Mouse (Mus musculus): ENCODE results near the gene Cryzl1. TPM values are rescaled to one million over a fixed set of nuclear protein-coding genes. Genes with fewer than 3 reads are reported as not detected.
A peak's percentile ranks its signal among the peaks of the same experiment; 100 is the strongest.

Cryzl1 gene
- polyA plus RNA-seq, 1 experiment from 2014 or later: 74.5 TPM

DNA sequence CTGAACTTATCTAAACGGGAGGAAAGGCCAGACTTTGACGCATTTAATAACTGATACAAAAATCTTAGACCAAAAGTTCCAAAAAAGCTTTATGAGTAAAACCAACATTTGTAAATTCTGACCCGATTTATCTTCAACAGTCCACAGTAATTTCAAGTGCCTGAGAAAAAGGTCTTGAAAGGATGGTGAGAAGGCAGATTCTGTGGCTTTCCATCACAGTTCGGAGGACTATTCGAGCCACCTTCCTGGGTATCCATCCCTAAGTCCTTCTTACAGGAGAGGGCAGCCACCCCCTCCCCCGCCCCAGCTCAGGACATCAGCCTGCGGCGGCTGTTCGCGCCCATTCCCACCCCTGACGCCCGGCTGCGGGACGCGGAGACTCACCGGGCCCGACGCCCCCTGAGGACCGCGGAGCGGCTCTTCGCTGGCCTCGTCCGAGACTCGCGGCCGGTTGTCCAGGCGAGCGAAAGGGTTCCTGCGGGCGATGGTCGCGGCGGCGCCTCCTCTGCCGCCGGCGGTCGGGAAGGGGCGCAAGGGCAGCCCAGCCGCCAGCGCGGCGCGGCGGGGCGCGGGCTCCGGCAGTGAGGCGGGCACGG is 40.7 kb downstream of the Cryzl1 start:
- Histone ChIP-seq H3K9me3 (ENCODE audit: low read depth, low read length) (no peaks in the 10 kb centered on the region), H3K27me3 (ENCODE audit: insufficient read depth, low read length) (no peaks in the 10 kb centered on the region), H3K4me3 (ENCODE audit: low read depth, low read length) (peak overlapping the region; percentile 89), H3K4me1 (ENCODE audit: insufficient read depth) (no peaks in the 10 kb centered on the region; the same call in 1 of the 2 replicates), H3K9ac (peak overlapping the region; percentile 85), H3K36me3 (ENCODE audit: insufficient read depth) (peaks cover 26% of the 10 kb centered on the region), H3K27ac (ENCODE audit: low read depth) (peak overlapping the region; percentile 74; the same call in 1 of the 2 replicates), H3K4me2 (peak overlapping the region; percentile 81)
- no peak for TF ChIP-seq CTCF (IDR thresholded peaks at IDR 0.05; ENCODE audit: low read depth)
- 1% methylated on average over 45 of the region's 51 CpGs for WGBS
- DNase-seq (no peak), ATAC-seq (ENCODE audit: insufficient read depth) (peak; percentile 74)

DNA sequence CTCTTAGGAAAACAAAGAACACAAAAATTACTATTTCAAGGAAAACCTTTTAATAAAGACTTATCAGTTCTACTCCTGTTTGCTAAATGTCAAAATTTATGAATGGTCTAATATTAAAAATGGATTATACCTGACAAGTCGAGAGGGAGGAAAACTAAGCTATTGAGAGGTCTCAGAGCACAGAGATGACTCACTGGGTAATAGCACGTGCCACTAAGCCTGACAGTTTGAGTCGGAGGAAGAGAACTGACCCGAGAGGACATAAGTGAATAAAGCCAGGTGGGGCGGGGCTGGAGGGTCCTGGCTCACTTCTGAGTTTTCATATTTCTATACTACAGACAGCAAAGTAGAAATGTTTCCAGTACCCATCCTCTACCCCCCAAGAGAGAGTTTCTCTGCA is 42.4 kb downstream of the Cryzl1 start:
- TF ChIP-seq CTCF (IDR thresholded peaks at IDR 0.05; ENCODE audit: low read depth): no peak
- Histone ChIP-seq H3K4me2 (no peak overlapping the region), H3K36me3 (ENCODE audit: insufficient read depth) (peaks cover 43% of the 10 kb centered on the region), H3K4me1 (ENCODE audit: insufficient read depth) (no peaks in the 10 kb centered on the region; the same call in 1 of the 2 replicates), H3K4me3 (ENCODE audit: low read depth, low read length) (no peak overlapping the region), H3K9ac (no peak overlapping the region), H3K9me3 (ENCODE audit: low read depth, low read length) (no peaks in the 10 kb centered on the region), H3K27ac (ENCODE audit: low read depth) (no peak overlapping the region), H3K27me3 (ENCODE audit: insufficient read depth, low read length) (no peaks in the 10 kb centered on the region)
- no peak for ATAC-seq (ENCODE audit: insufficient read depth)
- DNase-seq: no peak
- WGBS: 74% methylated on average over 5 of the region's 5 CpGs

DNA sequence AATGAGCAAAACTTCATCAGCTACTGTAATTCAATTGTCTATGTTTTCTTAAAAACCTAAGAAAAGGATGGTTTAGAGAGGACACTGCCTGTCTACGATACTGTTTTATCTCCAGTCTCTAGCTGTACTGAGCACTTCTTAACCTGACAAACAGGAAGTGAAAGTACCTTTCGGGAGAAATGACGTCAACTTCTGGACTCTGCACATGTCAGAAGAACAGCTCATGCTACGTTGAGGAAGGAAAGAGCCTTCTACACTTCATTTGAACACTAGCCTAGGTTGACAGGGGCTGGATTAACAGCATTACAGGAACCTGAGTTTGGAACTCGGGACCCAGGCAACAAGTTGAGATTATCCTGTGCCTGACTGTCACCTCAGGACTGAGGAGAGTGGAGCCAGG is 43.2 kb downstream of the Cryzl1 start:
- H3K4me1 ChIP-seq (ENCODE audit: insufficient read depth): no peaks in the 10 kb centered on the region; the same call in 1 of the 2 replicates
- no peak overlapping the region for H3K27ac ChIP-seq (ENCODE audit: low read depth)
- no peak for DNase-seq
- no peak for TF ChIP-seq CTCF (IDR thresholded peaks at IDR 0.05; ENCODE audit: low read depth)
- no peaks in the 10 kb centered on the region for H3K9me3 ChIP-seq (ENCODE audit: low read depth, low read length)
- 82% methylated on average over 5 of the region's 5 CpGs for WGBS
- no peak overlapping the region for H3K4me3 ChIP-seq (ENCODE audit: low read depth, low read length)
- H3K36me3 ChIP-seq (ENCODE audit: insufficient read depth): peaks cover 52% of the 10 kb centered on the region
- H3K9ac ChIP-seq: no peak overlapping the region
- no peak for ATAC-seq (ENCODE audit: insufficient read depth)
- H3K4me2 ChIP-seq: no peak overlapping the region
- no peaks in the 10 kb centered on the region for H3K27me3 ChIP-seq (ENCODE audit: insufficient read depth, low read length)

DNA sequence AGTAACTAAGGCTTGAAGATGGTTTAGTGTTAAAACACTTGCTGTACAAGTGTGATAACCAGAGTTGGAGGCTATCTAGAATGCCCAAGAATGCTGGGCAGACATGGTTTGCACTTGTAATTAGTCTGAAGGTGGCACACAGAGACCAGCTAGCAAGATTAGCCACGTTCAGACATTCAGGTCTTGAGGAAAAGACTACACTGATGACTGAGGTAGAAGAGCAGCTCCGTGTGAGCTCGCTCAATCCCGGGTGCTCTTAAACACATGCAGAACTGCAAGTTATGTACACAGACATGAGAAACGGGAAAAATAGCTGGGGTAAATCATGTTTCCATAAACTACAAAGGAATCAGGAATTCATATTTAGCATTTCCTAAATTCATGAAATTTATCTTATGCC is 48.1 kb downstream of the Cryzl1 start:
- no peak for TF ChIP-seq CTCF (IDR thresholded peaks at IDR 0.05; ENCODE audit: low read depth)
- H3K9ac ChIP-seq: no peak overlapping the region
- H3K36me3 ChIP-seq (ENCODE audit: insufficient read depth): peaks cover 92% of the 10 kb centered on the region
- no peak overlapping the region for H3K27ac ChIP-seq (ENCODE audit: low read depth)
- no peak for ATAC-seq (ENCODE audit: insufficient read depth)
- H3K9me3 ChIP-seq (ENCODE audit: low read depth, low read length): no peaks in the 10 kb centered on the region
- H3K4me2 ChIP-seq: no peak overlapping the region
- H3K4me3 ChIP-seq (ENCODE audit: low read depth, low read length): no peak overlapping the region
- WGBS: 65% methylated on average over 5 of the region's 5 CpGs
- H3K4me1 ChIP-seq (ENCODE audit: insufficient read depth): no peaks in the 10 kb centered on the region
- DNase-seq: no peak
- H3K27me3 ChIP-seq (ENCODE audit: insufficient read depth, low read length): no peaks in the 10 kb centered on the region

DNA sequence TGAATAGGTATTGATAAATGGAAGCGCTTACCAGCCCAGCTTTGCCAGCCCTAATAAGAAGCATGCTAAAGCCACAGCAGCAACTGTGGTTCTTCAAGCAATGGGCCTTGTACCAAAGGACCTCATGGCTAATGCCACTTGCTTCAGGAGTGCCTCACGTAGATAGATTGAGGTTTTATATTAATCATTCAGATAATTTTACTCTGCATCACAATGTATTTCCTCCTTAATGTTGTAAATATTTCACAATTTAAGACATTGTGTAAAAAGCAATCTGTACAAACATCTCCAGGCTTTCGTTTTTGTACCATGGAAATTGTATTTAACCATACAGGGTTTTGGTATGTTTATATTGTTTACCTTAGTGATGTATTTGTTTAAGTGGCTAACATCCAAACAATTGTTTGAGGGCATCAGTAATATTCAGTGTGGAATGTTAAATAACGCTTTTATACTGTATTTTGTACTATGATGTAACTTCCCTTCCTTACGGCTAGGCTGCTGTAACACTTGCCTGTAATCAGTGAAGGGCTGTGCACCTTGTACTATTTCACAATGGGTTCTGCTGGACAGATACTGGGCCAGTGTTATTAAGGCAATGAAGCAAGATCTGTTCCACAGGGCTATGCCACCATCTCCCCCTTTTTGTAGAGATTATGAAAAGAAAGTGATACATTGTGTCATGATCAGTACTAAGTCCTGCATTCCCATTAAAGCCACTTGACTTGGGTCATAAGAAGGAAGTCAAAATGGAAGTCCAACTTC is 50.4 kb downstream of the Cryzl1 start:
- TF ChIP-seq CTCF (IDR thresholded peaks at IDR 0.05; ENCODE audit: low read depth): no peak
- ATAC-seq (ENCODE audit: insufficient read depth): no peak
- Histone ChIP-seq H3K27me3 (ENCODE audit: insufficient read depth, low read length) (no peaks in the 10 kb centered on the region), H3K36me3 (ENCODE audit: insufficient read depth) (peaks cover 93% of the 10 kb centered on the region), H3K4me3 (ENCODE audit: low read depth, low read length) (no peak overlapping the region), H3K27ac (ENCODE audit: low read depth) (no peak overlapping the region), H3K9me3 (ENCODE audit: low read depth, low read length) (no peaks in the 10 kb centered on the region), H3K4me1 (ENCODE audit: insufficient read depth) (no peaks in the 10 kb centered on the region), H3K4me2 (no peak overlapping the region), H3K9ac (no peak overlapping the region)
- 81% methylated on average over 5 of the region's 5 CpGs for WGBS
- DNase-seq: no peak

DNA sequence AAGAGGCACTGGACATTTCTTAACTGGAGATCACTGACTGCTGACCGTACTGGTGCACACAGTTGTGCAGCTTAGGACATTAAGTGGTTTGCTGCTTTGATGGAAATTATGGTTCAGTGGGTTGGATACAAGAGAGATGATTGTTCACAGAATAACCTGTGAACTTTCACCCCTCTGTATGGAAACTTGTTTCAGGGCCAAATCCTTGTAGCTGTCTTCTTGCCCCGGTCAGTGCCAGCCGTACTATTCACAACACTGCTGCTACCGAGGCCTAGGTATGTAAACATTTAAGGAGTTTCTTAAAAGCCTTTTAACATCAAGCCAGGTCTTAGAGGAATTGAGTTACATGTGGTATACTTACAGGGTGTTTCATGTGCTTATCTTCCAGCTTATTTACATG is 54.3 kb downstream of the Cryzl1 start:
- H3K27me3 ChIP-seq (ENCODE audit: insufficient read depth, low read length): no peaks in the 10 kb centered on the region
- TF ChIP-seq CTCF (IDR thresholded peaks at IDR 0.05; ENCODE audit: low read depth): no peak
- no peak for ATAC-seq (ENCODE audit: insufficient read depth)
- DNase-seq: no peak
- H3K27ac ChIP-seq (ENCODE audit: low read depth): no peak overlapping the region
- no peak overlapping the region for H3K4me2 ChIP-seq
- no peaks in the 10 kb centered on the region for H3K4me1 ChIP-seq (ENCODE audit: insufficient read depth)
- no peak overlapping the region for H3K4me3 ChIP-seq (ENCODE audit: low read depth, low read length)
- H3K9me3 ChIP-seq (ENCODE audit: low read depth, low read length): no peaks in the 10 kb centered on the region
- peaks cover 94% of the 10 kb centered on the region for H3K36me3 ChIP-seq (ENCODE audit: insufficient read depth)
- 75% methylated on average over 4 of the region's 4 CpGs for WGBS
- no peak overlapping the region for H3K9ac ChIP-seq

DNA sequence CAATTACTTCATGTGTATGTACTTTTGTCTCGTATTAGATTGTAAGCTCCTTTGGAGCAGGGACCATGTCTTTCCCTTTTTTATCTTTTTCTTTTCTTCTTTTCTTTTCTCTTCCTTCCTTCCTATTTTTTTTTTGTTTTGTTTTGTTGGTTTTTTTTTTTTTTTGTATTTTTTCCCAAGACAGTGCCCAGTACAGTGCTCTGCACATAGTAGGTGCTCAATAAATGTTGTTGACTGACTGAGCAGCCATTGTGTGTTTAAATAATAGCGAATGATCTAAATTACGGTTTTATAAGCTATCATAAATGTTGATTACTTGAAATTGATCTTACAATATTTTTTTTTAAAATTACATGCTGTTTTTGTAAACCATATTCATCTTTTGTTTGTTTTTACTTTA is 65.0 kb downstream of the Cryzl1 start:
- TF ChIP-seq CTCF (IDR thresholded peaks at IDR 0.05; ENCODE audit: low read depth): no peak
- WGBS: 94% methylated on average over 3 of the region's 3 CpGs
- H3K36me3 ChIP-seq (ENCODE audit: insufficient read depth): peaks cover 95% of the 10 kb centered on the region
- H3K4me1 ChIP-seq (ENCODE audit: insufficient read depth): no peaks in the 10 kb centered on the region
- DNase-seq (no peak), ATAC-seq (ENCODE audit: insufficient read depth) (no peak)
- no peak overlapping the region for H3K4me3 ChIP-seq (ENCODE audit: low read depth, low read length)
- no peak overlapping the region for H3K4me2 ChIP-seq
- H3K9ac ChIP-seq: no peak overlapping the region
- no peaks in the 10 kb centered on the region for H3K27me3 ChIP-seq (ENCODE audit: insufficient read depth, low read length)
- H3K27ac ChIP-seq (ENCODE audit: low read depth): no peak overlapping the region
- no peaks in the 10 kb centered on the region; the same call in 1 of the 2 replicates for H3K9me3 ChIP-seq (ENCODE audit: low read depth, low read length)

All from lung, embryonic 14.5 days (tissue).